Mouse (Mus musculus): ENCODE results near the gene Rock2. TPM values are rescaled to one million over a fixed set of nuclear protein-coding genes. Genes with fewer than 3 reads are reported as not detected.

Gene Rock2
- polyA plus RNA-seq, 1 experiment from 2014 or later: 11.4 TPM

- H3K4me1 ChIP-seq: 0 out of 2 replicates have a peak, but pooled peaks cover 8% of the 10 kb centered on the region
These were observed 138.2 kb downstream of the Rock2 start for GRCm38 (mm10) chr12:17032694-17033463.

DNA sequence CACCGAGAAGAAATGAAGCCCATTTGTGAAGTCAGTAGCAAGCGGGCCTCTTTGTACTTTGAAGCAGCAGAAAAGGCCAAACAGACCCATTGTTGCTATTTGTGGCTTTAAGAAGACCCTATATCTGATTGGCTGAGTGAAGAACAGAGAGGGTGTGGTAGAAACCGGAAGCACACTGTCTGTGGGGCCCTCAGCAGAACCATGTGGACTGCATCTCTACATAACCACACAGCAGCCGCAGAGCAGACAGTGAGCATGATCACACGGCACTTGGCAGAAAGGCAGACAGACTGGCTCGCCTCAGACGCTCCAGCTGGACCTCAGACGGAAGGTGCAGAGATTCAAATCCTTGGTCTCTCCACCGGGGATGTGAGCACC, 138.8 kb downstream of the Rock2 start:
- 85% methylated on average over 9 of the region's 9 CpGs for WGBS
- no peaks in the 10 kb centered on the region for H3K36me3 ChIP-seq
- H3K9me3 ChIP-seq (replicated peaks): peaks cover 2% of the 10 kb centered on the region; the same call in 1 of the 2 replicates
- 0 out of 2 replicates have a peak, but pooled peaks cover 8% of the 10 kb centered on the region for H3K4me1 ChIP-seq
- H3K4me3 ChIP-seq: no peak overlapping the region
- no peak for DNase-seq (ENCODE audit: low spot score)
- no peaks in the 10 kb centered on the region for H3K27me3 ChIP-seq (ENCODE audit: low read depth, poor library complexity, severe bottlenecking)
- H3K27ac ChIP-seq (replicated peaks): no peak overlapping the region

More at GRCm38 (mm10) chr12:17032694-17033463, 138.2 kb downstream of the Rock2 start:
- 42% methylated on average over 13 of the region's 13 CpGs for WGBS
- Histone ChIP-seq H3K4me3 (no peak overlapping the region), H3K36me3 (no peaks in the 10 kb centered on the region), H3K27me3 (ENCODE audit: low read depth, poor library complexity, severe bottlenecking) (no peaks in the 10 kb centered on the region), H3K27ac (replicated peaks) (no peak overlapping the region), H3K9me3 (replicated peaks) (peaks cover 3% of the 10 kb centered on the region; the same call in 1 of the 2 replicates)
- DNase-seq (ENCODE audit: low spot score): peak; percentile 81

GRCm38 (mm10) chr12:17034671-17035070, 140.0 kb downstream of the Rock2 start:
- Histone ChIP-seq H3K9me3 (replicated peaks) (no peaks in the 10 kb centered on the region), H3K4me1 (0 out of 2 replicates have a peak, but pooled peaks cover 8% of the 10 kb centered on the region), H3K4me3 (no peak overlapping the region), H3K36me3 (no peaks in the 10 kb centered on the region), H3K27me3 (ENCODE audit: low read depth, poor library complexity, severe bottlenecking) (no peaks in the 10 kb centered on the region), H3K27ac (replicated peaks) (no peak overlapping the region)
- no peak for DNase-seq (ENCODE audit: low spot score)
- whole genome bisulfite sequencing: 95% methylated on average over 5 of the region's 5 CpGs

DNA sequence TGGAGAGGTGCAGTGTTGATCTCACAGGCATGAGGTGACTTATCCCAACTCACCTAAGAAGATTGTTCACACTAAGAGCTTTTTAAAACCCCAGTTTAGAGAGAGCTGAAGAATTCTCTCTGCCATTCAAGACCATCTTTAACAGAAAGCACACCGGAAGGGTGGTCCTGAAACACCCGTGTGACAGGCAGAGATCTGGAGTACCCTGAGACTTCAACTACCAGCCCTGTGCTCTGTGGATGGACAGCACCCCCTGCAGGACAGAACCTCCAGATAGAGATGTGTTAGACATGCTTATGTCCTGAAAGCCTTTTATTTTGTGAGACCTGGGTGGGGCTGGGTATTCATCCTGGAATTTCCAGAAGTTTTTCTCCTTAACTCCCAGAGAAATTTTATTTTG, 140.4 kb downstream of the Rock2 start:
- Histone ChIP-seq H3K4me1 (0 out of 2 replicates have a peak, but pooled peaks cover 8% of the 10 kb centered on the region), H3K9me3 (replicated peaks) (no peaks in the 10 kb centered on the region), H3K27ac (replicated peaks) (no peak overlapping the region), H3K36me3 (no peaks in the 10 kb centered on the region), H3K4me3 (no peak overlapping the region), H3K27me3 (ENCODE audit: low read depth, poor library complexity, severe bottlenecking) (no peaks in the 10 kb centered on the region)
- WGBS: 67% methylated on average over 2 of the region's 2 CpGs
- peak; percentile 32 for DNase-seq (ENCODE audit: low spot score)

- Histone ChIP-seq H3K36me3 (no peaks in the 10 kb centered on the region), H3K27me3 (ENCODE audit: low read depth, poor library complexity, severe bottlenecking) (no peaks in the 10 kb centered on the region), H3K4me1 (0 out of 2 replicates have a peak, but pooled peaks cover 8% of the 10 kb centered on the region), H3K27ac (replicated peaks) (no peak overlapping the region), H3K4me3 (no peak overlapping the region), H3K9me3 (replicated peaks) (no peaks in the 10 kb centered on the region)
- DNase-seq (ENCODE audit: low spot score): no peak
- WGBS: 62% methylated on average over 9 of the region's 9 CpGs
These were observed 141.8 kb downstream of the Rock2 start for GRCm38 (mm10) chr12:17036532-17036931.

- no peaks in the 10 kb centered on the region for H3K36me3 ChIP-seq
- WGBS: 76% methylated on average over 14 of the region's 14 CpGs
- 0 out of 2 replicates have a peak, but pooled peaks cover 8% of the 10 kb centered on the region for H3K4me1 ChIP-seq
- no peak overlapping the region for H3K4me3 ChIP-seq
- DNase-seq (ENCODE audit: low spot score): no peak
- no peaks in the 10 kb centered on the region for H3K9me3 ChIP-seq (replicated peaks)
- no peak overlapping the region for H3K27ac ChIP-seq (replicated peaks)
- H3K27me3 ChIP-seq (ENCODE audit: low read depth, poor library complexity, severe bottlenecking): no peaks in the 10 kb centered on the region
These were observed 142.4 kb downstream of the Rock2 start for GRCm38 (mm10) chr12:17037053-17037610.

Other genes with a start within 250 kb of the Rock2 start
- gene Ntsr2, start 241.5 kb upstream of the Rock2 start, polyA plus RNA-seq (2016; fragmentation: Nextera tagmentation; extraction: Ambion mirVana): not detected in 2 replicates
- 24.0 and 31.0 TPM in 2 replicates for gene Greb1, start 94.0 kb upstream of the Rock2 start, polyA plus RNA-seq (2016; fragmentation: Nextera tagmentation; extraction: Ambion mirVana)
- gene E2f6, start 83.9 kb upstream of the Rock2 start, polyA plus RNA-seq (2016; fragmentation: Nextera tagmentation; extraction: Ambion mirVana): 72.8 and 73.0 TPM in 2 replicates
- gene Pqlc3, start 105.5 kb downstream of the Rock2 start, polyA plus RNA-seq (2016; fragmentation: Nextera tagmentation; extraction: Ambion mirVana): 3.3 and 3.5 TPM in 2 replicates
- 0.42 and 1.3 TPM in 2 replicates for gene 2410004P03Rik, start 116.8 kb downstream of the Rock2 start, polyA plus RNA-seq (2016; fragmentation: Nextera tagmentation; extraction: Ambion mirVana)

Measured in midbrain, embryonic 10.5 days (tissue).